Mouse (Mus musculus) heart, adult 2 months (tissue): ENCODE measurements around the gene Asb2.

Source experiments
- CTCF ChIP-seq: fragments of 200-600 bp; IDR thresholded peaks from 2 replicates; pipeline ENCODE4 v1.8.1; 2022; ENCODE audit warnings: antibody characterized with exemption, mild to moderate bottlenecking, moderate library complexity
- POLR2A ChIP-seq: fragments of 200-500 bp; IDR thresholded peaks from 2 replicates; pipeline ENCODE4 v1.6.1; 2011; ENCODE audit warnings: mild to moderate bottlenecking, low read depth, low read length, control low read depth; ENCODE audit not compliant: insufficient read depth

- TF ChIP-seq CTCF (peak; percentile 19), POLR2A (0 out of 2 replicates have a peak, but pooled peaks have one; percentile 25)
These were observed 6.5 kb upstream of the Asb2 start for GRCm38 (mm10) chr12:103362336-103362735.
